Comparison of ENCODE assay signal across 26 mouse cellular contexts in the genomic region with DNA sequence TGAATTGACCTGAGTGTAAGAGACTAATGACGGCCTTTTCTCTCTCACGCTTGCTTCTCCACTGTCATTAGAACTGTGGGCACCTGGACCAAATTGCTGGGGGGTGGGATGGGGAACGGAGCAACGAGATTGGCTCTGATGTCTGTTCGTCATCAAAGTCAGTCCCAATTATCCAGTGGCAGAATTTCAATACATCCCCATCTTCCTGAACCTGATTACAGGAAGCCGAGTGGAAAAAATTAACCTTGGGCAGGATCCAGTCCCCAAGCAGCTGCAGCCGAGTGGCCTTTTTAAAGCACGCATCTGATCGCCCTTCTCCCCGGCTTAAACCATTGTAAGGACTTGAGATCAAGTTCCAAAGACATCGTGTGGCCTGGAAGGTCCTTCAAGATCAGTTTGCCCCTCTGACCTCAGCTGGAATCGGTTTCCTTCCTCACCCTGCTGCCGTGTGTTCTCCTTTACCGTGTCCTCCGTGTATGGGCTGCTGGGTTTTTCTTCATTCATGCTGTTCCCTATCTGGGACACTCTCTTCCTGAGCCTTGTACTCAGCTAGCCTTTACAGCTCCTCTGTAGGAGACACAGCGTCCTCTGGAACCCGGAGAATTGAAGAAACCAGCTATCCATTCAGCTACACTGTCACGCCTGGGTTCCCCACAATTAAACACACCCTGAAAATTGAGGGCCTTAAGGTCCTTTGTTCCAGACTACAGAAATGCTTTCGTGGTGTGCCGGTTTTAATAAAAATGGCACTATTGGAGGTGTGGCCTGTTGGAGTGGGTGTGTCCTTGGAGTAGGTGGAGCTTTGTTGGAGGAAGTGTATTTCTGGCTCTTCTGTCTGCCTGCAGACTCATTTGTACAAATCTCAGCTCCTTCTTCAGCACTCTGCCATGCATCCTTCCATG.
DNase-seq lines count a peak whose midpoint lies in the region; ATAC-seq and TF ChIP-seq lines count a peak whose summit lies in the region.
"Had no signal": no experiment of that assay in that cellular context is flagged by ENCODE, and none has a peak within 500 bp of the region (broad histone marks: within the 10 kb centered on the region; RNA-seq: fewer than 3 reads in every experiment).

No protein-coding gene starts in this region.

- H3K79me2 ChIP-seq in MEL (ENCODE audit: control insufficient read depth, insufficient read depth, low read length, poor library complexity) = no peaks in the 10 kb centered on the region; the same call in 1 of the 2 replicates

- 72% methylated on average over 20 of the region's 20 CpGs for WGBS in forebrain, embryonic 14.5 days
- WGBS in forebrain, postnatal 0 days = 59% methylated on average over 20 of the region's 20 CpGs
- WGBS in embryonic facial prominence, embryonic 10.5 days = 54% methylated on average over 20 of the region's 20 CpGs

- peak in 1 of 2 experiments; percentile 72; a peak in 2 of 4 replicates for TF ChIP-seq POLR2A in MEL (IDR thresholded peaks at IDR 0.05; ENCODE audit: control insufficient read depth in 1 of 2, insufficient read depth in 1 of 2, low read depth in 1 of 2, low read length in 2 of 2, poor library complexity in 1 of 2)

- no peak for TF ChIP-seq RAD21 in MEL (IDR thresholded peaks at IDR 0.05; ENCODE audit: low read depth, low read length)

- H3K27me3 ChIP-seq in forebrain, embryonic 14.5 days (replicated peaks; ENCODE audit: control insufficient read depth, insufficient read depth, low read length) = no peaks in the 10 kb centered on the region
- no peaks in the 10 kb centered on the region for H3K27me3 ChIP-seq in forebrain, postnatal 0 days (ENCODE audit: insufficient read depth, low read length)
- no peaks in the 10 kb centered on the region; a peak in 1 of 4 replicates for H3K27me3 ChIP-seq in MEL (ENCODE audit: control insufficient read depth in 1 of 2, insufficient read depth in 2 of 2, low read length in 2 of 2)
- H3K27me3 ChIP-seq in embryonic facial prominence, embryonic 10.5 days (replicated peaks; ENCODE audit: low read depth, poor library complexity, severe bottlenecking) = no peaks in the 10 kb centered on the region
- H3K27me3 ChIP-seq: embryonic facial prominence, embryonic 13.5 days; forebrain, embryonic 13.5 days; hindbrain, embryonic 15.5 days; intestine, embryonic 15.5 days; limb, embryonic 13.5 days; liver, embryonic 12.5 days; midbrain, embryonic 12.5 days had no signal

- H3K9ac ChIP-seq in forebrain, embryonic 14.5 days (ENCODE audit: low read length) = no peak overlapping the region
- H3K9ac ChIP-seq in forebrain, postnatal 0 days = no peak overlapping the region
- H3K9ac ChIP-seq in MEL (ENCODE audit: control insufficient read depth, low read depth, low read length, poor library complexity, severe bottlenecking) = peak overlapping the region; percentile 67
- H3K9ac ChIP-seq: embryonic facial prominence, embryonic 13.5 days; forebrain, embryonic 13.5 days; hindbrain, embryonic 15.5 days; intestine, embryonic 15.5 days; limb, embryonic 13.5 days; liver, embryonic 12.5 days; midbrain, embryonic 12.5 days had no signal

- no peak for TF ChIP-seq EP300 in MEL (IDR thresholded peaks at IDR 0.05; ENCODE audit: low read depth in 1 of 2, low read length in 2 of 2)

- ATAC-seq in forebrain, embryonic 14.5 days = no peak
- ATAC-seq in forebrain, postnatal 0 days = no peak
- ATAC-seq: CD4-positive, CD25-positive, alpha-beta regulatory T cell, adult 4 months; forebrain, embryonic 13.5 days; intestine, embryonic 15.5 days; liver, embryonic 12.5 days had no signal

- no peak overlapping the region for H3K27ac ChIP-seq in forebrain, embryonic 14.5 days (ENCODE audit: low read depth, low read length)
- no peak overlapping the region for H3K27ac ChIP-seq in forebrain, postnatal 0 days (ENCODE audit: low read depth, low read length)
- H3K27ac ChIP-seq in MEL (ENCODE audit: control insufficient read depth, low read depth, low read length) = peak overlapping the region; percentile 33
- no peak overlapping the region; the same call in 1 of the 2 replicates for H3K27ac ChIP-seq in embryonic facial prominence, embryonic 10.5 days (replicated peaks)
- H3K27ac ChIP-seq: embryonic facial prominence, embryonic 13.5 days; forebrain, embryonic 13.5 days; heart, embryonic 10.5 days; hindbrain, embryonic 15.5 days; intestine, embryonic 15.5 days; limb, embryonic 13.5 days; liver, embryonic 12.5 days; midbrain, embryonic 12.5 days had no signal

- H3K9me3 ChIP-seq in forebrain, embryonic 14.5 days (replicated peaks; ENCODE audit: control insufficient read depth, low read length) = no peaks in the 10 kb centered on the region
- no peaks in the 10 kb centered on the region for H3K9me3 ChIP-seq in forebrain, postnatal 0 days (ENCODE audit: low read length)
- no peaks in the 10 kb centered on the region for H3K9me3 ChIP-seq in MEL (replicated peaks; ENCODE audit: insufficient read depth, low read length)
- H3K9me3 ChIP-seq in embryonic facial prominence, embryonic 10.5 days = no peaks in the 10 kb centered on the region
- H3K9me3 ChIP-seq: embryonic facial prominence, embryonic 13.5 days; forebrain, embryonic 13.5 days; heart, embryonic 10.5 days; hindbrain, embryonic 15.5 days; intestine, embryonic 15.5 days; limb, embryonic 13.5 days; liver, embryonic 12.5 days; midbrain, embryonic 12.5 days had no signal

- no peaks in the 10 kb centered on the region for H3K4me1 ChIP-seq in forebrain, embryonic 14.5 days (ENCODE audit: control insufficient read depth, insufficient read depth, low read length)
- no peaks in the 10 kb centered on the region for H3K4me1 ChIP-seq in forebrain, postnatal 0 days (ENCODE audit: insufficient read depth)
- H3K4me1 ChIP-seq in MEL (ENCODE audit: control insufficient read depth in 1 of 2, insufficient read depth in 2 of 2, low read length in 2 of 2) = no peaks in the 10 kb centered on the region
- H3K4me1 ChIP-seq in embryonic facial prominence, embryonic 10.5 days = peaks cover 13% of the 10 kb centered on the region
- H3K4me1 ChIP-seq: embryonic facial prominence, embryonic 13.5 days; forebrain, embryonic 13.5 days; heart, embryonic 10.5 days; hindbrain, embryonic 15.5 days; intestine, embryonic 15.5 days; limb, embryonic 13.5 days; liver, embryonic 12.5 days had no signal

- no peak for TF ChIP-seq CTCF in forebrain, postnatal 0 days (IDR thresholded peaks at IDR 0.05; ENCODE audit: low read depth)
- TF ChIP-seq CTCF in MEL (IDR thresholded peaks at IDR 0.05 in 2 of 3, conservative IDR thresholded peaks at IDR 0.05 in 1 of 3; ENCODE audit: control insufficient read depth in 1 of 3, insufficient read depth in 1 of 3, low read depth in 2 of 3, low read length in 3 of 3, poor library complexity in 1 of 3, severe bottlenecking in 1 of 3) = no peak

- H3K4me3 ChIP-seq in forebrain, embryonic 14.5 days (ENCODE audit: low read depth, low read length) = no peak overlapping the region
- H3K4me3 ChIP-seq in forebrain, postnatal 0 days (ENCODE audit: low read depth, low read length) = no peak overlapping the region
- peak overlapping the region; percentile 79 to 93 for H3K4me3 ChIP-seq in MEL (ENCODE audit: control insufficient read depth in 1 of 2, insufficient read depth in 1 of 2, low read depth in 2 of 2, low read length in 2 of 2)
- H3K4me3 ChIP-seq in embryonic facial prominence, embryonic 10.5 days = no peak overlapping the region
- H3K4me3 ChIP-seq: embryonic facial prominence, embryonic 13.5 days; forebrain, embryonic 13.5 days; heart, embryonic 10.5 days; hindbrain, embryonic 15.5 days; intestine, embryonic 15.5 days; limb, embryonic 13.5 days; liver, embryonic 12.5 days; midbrain, embryonic 12.5 days had no signal

- H3K36me3 ChIP-seq in forebrain, embryonic 14.5 days (ENCODE audit: control insufficient read depth, insufficient read depth, low read length) = no peaks in the 10 kb centered on the region
- no peaks in the 10 kb centered on the region for H3K36me3 ChIP-seq in forebrain, postnatal 0 days (ENCODE audit: insufficient read depth)
- H3K36me3 ChIP-seq in MEL (ENCODE audit: control insufficient read depth in 1 of 2, insufficient read depth in 2 of 2, low read length in 2 of 2) = peaks cover 0 to 4% of the 10 kb centered on the region in 2 experiments; a peak in 2 of 4 replicates
- no peaks in the 10 kb centered on the region for H3K36me3 ChIP-seq in embryonic facial prominence, embryonic 10.5 days (replicated peaks)
- H3K36me3 ChIP-seq: embryonic facial prominence, embryonic 13.5 days; heart, embryonic 10.5 days; hindbrain, embryonic 15.5 days; intestine, embryonic 15.5 days; limb, embryonic 13.5 days; liver, embryonic 12.5 days; midbrain, embryonic 12.5 days had no signal

- no peak overlapping the region for H3K4me2 ChIP-seq in forebrain, embryonic 14.5 days (ENCODE audit: low read length)
- H3K4me2 ChIP-seq in forebrain, postnatal 0 days (ENCODE audit: low read depth) = no peak overlapping the region
- H3K4me2 ChIP-seq: embryonic facial prominence, embryonic 13.5 days; forebrain, embryonic 13.5 days; hindbrain, embryonic 15.5 days; intestine, embryonic 15.5 days; limb, embryonic 13.5 days; liver, embryonic 12.5 days; midbrain, embryonic 12.5 days had no signal

- peak; percentile 6 for DNase-seq in adrenal gland, postnatal 14 days
- no peak for DNase-seq in adrenal gland, postnatal 25 days
- DNase-seq in forebrain, embryonic 14.5 days (ENCODE audit: low spot score) = peak; percentile 22
- DNase-seq in forebrain, postnatal 0 days = no peak
- peak; percentile 91 for DNase-seq in MEL (ENCODE audit: low read depth, low spot score)
- DNase-seq in embryonic facial prominence, embryonic 10.5 days (ENCODE audit: low spot score) = peak; percentile 39
- DNase-seq in yolk sac, embryonic 10.5 days (ENCODE audit: low spot score) = no peak
- DNase-seq in spleen, postnatal 4 days (ENCODE audit: low spot score in 2 of 2) = no peak
- DNase-seq: cerebellum, adult 11 months; cerebellum, postnatal 25 days; kidney, adult 8-10 months; kidney, postnatal 14 days; layer of hippocampus, postnatal 36 days; lung, adult 18-20 months; lung, postnatal 10 days; right cerebral cortex, postnatal 14 days; thymus, postnatal 25 days had no signal

TF ChIP-seq in MEL, 35 proteins besides CTCF, POLR2A, EP300 and RAD21 (continues in another document):
- no peak for TF ChIP-seq CHD1 (IDR thresholded peaks at IDR 0.05; ENCODE audit: low read depth, low read length)
- no peak for TF ChIP-seq HCFC1 (IDR thresholded peaks at IDR 0.05; ENCODE audit: low read depth, low read length)
- TF ChIP-seq RCOR1 (IDR thresholded peaks at IDR 0.05; ENCODE audit: low read depth, low read length) = peak; percentile 29; the same call in 1 of the 2 replicates
- TF ChIP-seq ETS1 (IDR thresholded peaks at IDR 0.05; ENCODE audit: low read depth, low read length) = no peak
- TF ChIP-seq ZKSCAN1 (IDR thresholded peaks at IDR 0.05; ENCODE audit: low read depth, low read length) = no peak
- no peak for TF ChIP-seq GATA1 (IDR thresholded peaks at IDR 0.05; ENCODE audit: low read depth, low read length)
- no peak for TF ChIP-seq MYC (IDR thresholded peaks at IDR 0.05; ENCODE audit: low read depth, low read length)
- TF ChIP-seq NELFE (IDR thresholded peaks at IDR 0.05; ENCODE audit: low read depth, low read length) = peak; percentile 69
- TF ChIP-seq MEF2A (IDR thresholded peaks at IDR 0.05; ENCODE audit: extremely low read depth, insufficient replicate concordance, low read depth, low read length, poor library complexity, severe bottlenecking) = no peak
- TF ChIP-seq MAZ (IDR thresholded peaks at IDR 0.05; ENCODE audit: low read depth, low read length) = no peak

Comparison
In these comparisons a context has a peak if more than half of its experiments do, and no peak if none do; other contexts are left out.
1. DNase-seq: peak in adrenal gland, postnatal 14 days (single experiment), forebrain, embryonic 14.5 days (single experiment), MEL (single experiment) and embryonic facial prominence, embryonic 10.5 days (single experiment); none in adrenal gland, postnatal 25 days (single experiment), forebrain, postnatal 0 days (single experiment), yolk sac, embryonic 10.5 days (single experiment) and spleen, postnatal 4 days (0 of 2).
2. H3K4me3 ChIP-seq: peak in MEL (2 of 2); none in forebrain, embryonic 14.5 days (single experiment), forebrain, postnatal 0 days (single experiment) and embryonic facial prominence, embryonic 10.5 days (single experiment).